Mouse (Mus musculus) stomach, embryonic 14.5 days (tissue): ENCODE measurements around the gene Slc22a23. TPM values are rescaled to one million over a fixed set of nuclear protein-coding genes. Genes with fewer than 3 reads are reported as not detected.

Experiments
- ATAC-seq: fragments of 200-750 bp; cut with Nextera tagmentation; 2 replicates; pipeline ENCODE4 v1.8.0; 2017; ENCODE audit warnings: low read depth, moderate TSS enrichment; ENCODE audit not compliant: insufficient number of reproducible peaks, insufficient read depth, low FRiP score
- H3K27ac ChIP-seq: fragments of 300-500 bp; sonication (generic); 2 replicates; pipeline ENCODE4 v1.5.1; 2014; ENCODE audit warnings: mild to moderate bottlenecking, low read length, moderate library complexity, mixed read lengths
- H3K27me3 ChIP-seq: fragments of 300-500 bp; sonication (generic); 2 replicates; pipeline ENCODE4 v1.6.1; 2014; ENCODE audit warnings: low read length, control low read depth, mixed read lengths; ENCODE audit not compliant: control insufficient read depth, insufficient read depth
- H3K36me3 ChIP-seq: fragments of 300-500 bp; sonication (generic); 2 replicates; pipeline ENCODE4 v1.6.1; 2014; ENCODE audit warnings: mild to moderate bottlenecking, control low read depth, low read length, moderate library complexity, mixed read lengths; ENCODE audit not compliant: control insufficient read depth, insufficient read depth
- H3K4me1 ChIP-seq: fragments of 300-500 bp; sonication (generic); 2 replicates; pipeline ENCODE4 v1.6.1; 2014; ENCODE audit warnings: low read length, control low read depth, mixed read lengths; ENCODE audit not compliant: control insufficient read depth, insufficient read depth
- H3K4me2 ChIP-seq: fragments of 300-500 bp; sonication (generic); replicated peaks from 2 replicates; pipeline ENCODE4 v1.6.1; 2014; ENCODE audit warnings: low read depth, low read length, control low read depth
- H3K4me3 ChIP-seq: fragments of 300-500 bp; sonication (generic); 2 replicates; pipeline ENCODE4 v1.5.1; 2014; ENCODE audit warnings: low read depth, low read length, control low read depth
- H3K9ac ChIP-seq: fragments of 300-500 bp; sonication (generic); replicated peaks from 2 replicates; pipeline ENCODE4 v1.6.1; 2014; ENCODE audit warnings: low read depth, mild to moderate bottlenecking, control low read depth, low read length, moderate library complexity, mixed read lengths
- H3K9me3 ChIP-seq: fragments of 300-500 bp; sonication (generic); 2 replicates; pipeline ENCODE4 v1.6.1; 2016; ENCODE audit warnings: low read depth, low read length, control low read depth; ENCODE audit not compliant: control insufficient read depth
- WGBS: fragments of 180-500 bp; shearing (Covaris S2); extraction: QIAGEN DNeasy Blood & Tissue Kit; methylation state at CpG from one replicate; pipeline ENCODE4 v1.1.7; 2014; 5-methylcytosine and 5-hydroxymethylcytosine counted together
- polyA plus RNA-seq: library from polyadenylated mRNA; unstranded; fragments of >200 nt; fragmentation: Nextera tagmentation; extraction: Ambion mirVana; gene quantifications from 2 replicates; pipeline ENCODE4 v1.2.1, GENCODE M21; 2014

Gene Slc22a23
- polyA plus RNA-seq, 1 experiment from 2014 or later = 4.9 TPM

- Histone ChIP-seq H3K27ac (peak overlapping the region; percentile 78; the same call in 1 of the 2 replicates), H3K4me2 (peak overlapping the region; percentile 36), H3K4me3 (peak overlapping the region; percentile 10; the same call in 1 of the 2 replicates), H3K4me1 (peaks cover 22% of the 10 kb centered on the region; the same call in 1 of the 2 replicates), H3K9ac (no peak overlapping the region), H3K9me3 (no peaks in the 10 kb centered on the region), H3K27me3 (no peaks in the 10 kb centered on the region), H3K36me3 (no peaks in the 10 kb centered on the region)
- ATAC-seq = no peak
- 9% methylated on average over 19 of the region's 19 CpGs for WGBS
Observed at GRCm38 (mm10) chr13:34150271-34151027, 194.5 kb downstream of the Slc22a23 start.

DNA sequence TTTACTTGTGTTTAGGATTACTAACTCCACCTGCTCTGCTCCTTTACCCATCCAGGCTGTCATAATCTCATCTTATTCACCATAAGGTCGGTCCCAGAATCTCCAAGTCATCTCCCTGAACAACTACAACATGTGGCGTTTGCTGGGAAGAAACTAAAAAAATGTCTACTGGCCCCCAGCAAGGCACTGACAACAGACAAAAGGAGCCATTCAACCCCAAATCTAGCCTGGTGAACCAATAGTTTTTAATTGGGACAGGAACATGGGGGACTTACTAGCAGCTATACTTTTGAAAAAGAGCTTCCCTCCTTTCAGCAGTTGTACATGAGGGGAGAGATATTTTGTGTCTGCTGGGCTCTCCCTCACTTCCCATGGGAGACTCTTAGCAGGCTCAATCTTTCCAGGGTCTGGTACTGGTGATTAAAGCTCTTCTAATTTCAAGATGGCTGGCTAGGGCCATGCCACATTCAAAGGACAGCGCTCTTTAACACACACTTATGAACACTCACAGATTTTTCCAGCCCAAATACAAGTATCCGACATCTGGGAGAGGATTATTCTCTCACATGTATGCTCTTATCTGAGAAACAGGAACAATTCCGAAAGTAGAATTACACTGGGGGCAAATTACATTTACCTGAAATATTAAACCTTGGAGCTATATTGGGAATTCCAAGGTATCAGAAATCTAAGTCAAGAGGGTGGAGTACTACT is 195.4 kb downstream of the Slc22a23 start:
- Histone ChIP-seq H3K4me2 (peak overlapping the region; percentile 61), H3K4me1 (peaks cover 22% of the 10 kb centered on the region; the same call in 1 of the 2 replicates), H3K4me3 (peak overlapping the region; percentile 34), H3K9me3 (no peaks in the 10 kb centered on the region), H3K27me3 (no peaks in the 10 kb centered on the region), H3K27ac (peak overlapping the region; percentile 78), H3K9ac (no peak overlapping the region; the same call in 1 of the 2 replicates), H3K36me3 (no peaks in the 10 kb centered on the region)
- WGBS = 45% methylated on average over 5 of the region's 5 CpGs
- ATAC-seq = no peak

DNA sequence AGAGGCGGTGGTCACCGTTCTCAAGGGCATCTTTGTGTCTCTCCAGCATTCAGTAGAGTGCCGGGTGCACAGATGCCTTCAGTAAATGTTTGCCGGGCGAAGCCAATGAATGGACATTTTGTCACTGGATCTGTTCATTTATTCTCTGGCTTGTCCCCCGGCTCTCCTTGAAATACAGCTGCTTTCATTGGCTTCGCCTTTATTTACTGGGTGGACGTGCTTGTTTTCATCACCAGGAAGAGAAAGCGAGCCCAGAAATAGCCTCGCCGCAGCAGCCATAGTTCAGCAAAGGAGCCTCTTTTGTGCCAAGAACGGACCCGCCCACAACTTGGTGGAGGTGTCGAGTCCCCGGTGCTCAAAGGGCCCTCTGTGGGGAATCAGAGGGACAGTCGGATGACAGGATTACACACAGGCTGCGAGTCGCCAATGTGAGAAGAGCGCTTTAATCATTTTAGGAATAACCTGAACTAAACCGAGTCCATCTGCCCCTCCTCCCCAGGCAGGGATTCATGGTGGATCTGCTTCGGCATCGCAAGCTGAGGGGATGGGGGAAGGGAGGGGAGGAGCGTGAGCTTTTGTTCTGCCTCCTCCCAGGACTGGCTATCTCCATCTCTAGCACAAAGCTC is 196.1 kb downstream of the Slc22a23 start:
- ATAC-seq = peak; percentile 69
- WGBS = 3% methylated on average over 23 of the region's 23 CpGs

DNA sequence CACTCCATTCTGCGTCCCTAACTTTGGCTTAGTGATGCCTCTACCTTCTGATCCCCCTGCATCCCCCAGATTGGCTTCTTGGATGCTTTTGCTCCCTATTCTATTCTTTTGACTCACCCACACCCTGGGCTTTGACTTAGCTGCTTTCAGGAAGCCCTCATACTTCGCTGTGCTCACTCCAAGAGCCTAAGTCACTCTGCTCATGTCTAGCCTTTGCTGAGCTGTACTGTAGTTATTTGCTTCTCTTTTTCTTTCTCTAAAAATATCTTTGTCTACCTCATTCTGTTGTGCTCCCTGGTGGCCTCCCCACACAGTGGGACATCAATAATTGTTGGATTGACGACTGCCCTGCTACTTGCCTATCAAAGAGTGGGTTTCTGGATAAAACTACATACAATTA is 196.8 kb downstream of the Slc22a23 start:
- peaks cover 18% of the 10 kb centered on the region; the same call in 1 of the 2 replicates for H3K4me1 ChIP-seq
- H3K4me3 ChIP-seq = no peak overlapping the region
- no peak overlapping the region for H3K9ac ChIP-seq
- no peak for ATAC-seq
- no peaks in the 10 kb centered on the region for H3K36me3 ChIP-seq
- WGBS = 76% methylated on average over 3 of the region's 3 CpGs
- no peaks in the 10 kb centered on the region for H3K27me3 ChIP-seq
- H3K4me2 ChIP-seq = peak overlapping the region; percentile 61; the same call in 1 of the 2 replicates
- no peaks in the 10 kb centered on the region for H3K9me3 ChIP-seq
- no peak overlapping the region; the same call in 1 of the 2 replicates for H3K27ac ChIP-seq

More for the DNA sequence above, 196.1 kb downstream of the Slc22a23 start:
- no peaks in the 10 kb centered on the region for H3K36me3 ChIP-seq
- H3K27ac ChIP-seq = peak overlapping the region; percentile 78; the same call in 1 of the 2 replicates
- peaks cover 22% of the 10 kb centered on the region; the same call in 1 of the 2 replicates for H3K4me1 ChIP-seq
- H3K9me3 ChIP-seq = no peaks in the 10 kb centered on the region
- H3K4me2 ChIP-seq = peak overlapping the region; percentile 61
- peak overlapping the region; percentile 34 for H3K4me3 ChIP-seq
- H3K9ac ChIP-seq = peak overlapping the region; percentile 23; the same call in 1 of the 2 replicates
- no peaks in the 10 kb centered on the region for H3K27me3 ChIP-seq

- Histone ChIP-seq H3K27ac (no peak overlapping the region), H3K4me3 (no peak overlapping the region), H3K4me2 (no peak overlapping the region), H3K36me3 (no peaks in the 10 kb centered on the region), H3K9ac (no peak overlapping the region), H3K4me1 (peaks cover 18% of the 10 kb centered on the region; the same call in 1 of the 2 replicates), H3K27me3 (no peaks in the 10 kb centered on the region), H3K9me3 (no peaks in the 10 kb centered on the region)
- ATAC-seq = no peak
- WGBS = 60% methylated on average over 3 of the region's 3 CpGs
Observed at GRCm38 (mm10) chr13:34146916-34147315, 198.1 kb downstream of the Slc22a23 start.

DNA sequence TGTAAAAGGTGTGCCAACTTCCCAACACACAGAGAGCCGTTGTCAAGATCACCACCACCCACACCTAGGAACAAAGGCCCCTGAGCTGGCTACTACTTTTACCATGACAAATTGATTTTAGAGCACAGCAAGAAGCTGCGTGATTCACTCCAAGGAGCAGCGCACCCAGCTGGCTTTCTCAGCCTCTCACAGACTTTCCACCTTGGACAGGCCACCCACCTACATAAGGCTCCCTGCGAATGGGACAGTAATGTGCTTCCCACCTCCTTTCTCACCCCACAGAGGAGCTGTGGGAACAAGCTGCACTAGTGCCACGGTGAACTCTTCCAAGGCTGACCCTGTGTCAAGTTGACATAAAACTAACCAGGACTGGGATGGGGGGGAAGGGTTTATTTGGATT is 201.6 kb downstream of the Slc22a23 start:
- no peaks in the 10 kb centered on the region for H3K27me3 ChIP-seq
- H3K4me2 ChIP-seq = no peak overlapping the region
- no peak for ATAC-seq
- H3K4me1 ChIP-seq = 0 out of 2 replicates have a peak, but pooled peaks cover 1% of the 10 kb centered on the region
- no peak overlapping the region for H3K27ac ChIP-seq
- WGBS = 45% methylated on average over 5 of the region's 5 CpGs
- H3K4me3 ChIP-seq = no peak overlapping the region
- no peak overlapping the region for H3K9ac ChIP-seq
- H3K36me3 ChIP-seq = no peaks in the 10 kb centered on the region
- no peaks in the 10 kb centered on the region for H3K9me3 ChIP-seq

DNA sequence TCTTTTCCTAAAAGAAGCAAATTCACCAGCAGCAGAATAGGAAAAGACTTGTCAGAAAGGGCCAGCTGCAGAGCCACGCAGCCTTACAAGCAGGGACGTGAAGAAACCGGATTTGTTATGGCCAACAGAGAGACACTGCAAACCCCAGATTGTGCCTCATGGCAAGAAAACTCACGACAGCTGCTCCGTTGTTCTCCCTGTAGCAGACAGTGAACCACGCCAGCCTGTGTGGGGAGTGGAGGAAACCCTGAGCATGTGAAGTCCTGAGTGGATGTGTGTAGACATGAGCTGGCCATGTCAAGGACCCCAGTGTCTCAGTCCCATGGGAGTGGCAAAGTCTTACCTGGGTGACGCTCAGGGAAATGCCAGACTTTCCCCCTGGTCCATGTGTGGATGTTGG is 208.4 kb downstream of the Slc22a23 start:
- Histone ChIP-seq H3K9ac (no peak overlapping the region), H3K4me2 (no peak overlapping the region), H3K9me3 (no peaks in the 10 kb centered on the region), H3K27ac (no peak overlapping the region), H3K36me3 (no peaks in the 10 kb centered on the region), H3K27me3 (no peaks in the 10 kb centered on the region), H3K4me1 (peaks cover 6% of the 10 kb centered on the region), H3K4me3 (no peak overlapping the region)
- no peak for ATAC-seq
- WGBS = 58% methylated on average over 7 of the region's 7 CpGs

GRCm38 (mm10) chr13:34134276-34134675 is 210.7 kb downstream of the Slc22a23 start:
- Histone ChIP-seq H3K27me3 (no peaks in the 10 kb centered on the region), H3K4me3 (no peak overlapping the region), H3K9me3 (no peaks in the 10 kb centered on the region), H3K4me1 (peaks cover 7% of the 10 kb centered on the region), H3K36me3 (no peaks in the 10 kb centered on the region), H3K4me2 (no peak overlapping the region), H3K27ac (no peak overlapping the region), H3K9ac (no peak overlapping the region)
- 73% methylated on average over 7 of the region's 7 CpGs for WGBS
- no peak for ATAC-seq
